Mouse (Mus musculus) MEL (cell line): Measurements from ENCODE around the gene Stat1. TPM values are rescaled to one million over a fixed set of nuclear protein-coding genes. Genes with fewer than 3 reads are reported as not detected.

Source experiments
- DNase-seq: peaks from one replicate; pipeline ENCODE4 v3.0.0; 2011; ENCODE audit warnings: low read depth, low spot score
- H3K27ac ChIP-seq: 2 replicates; pipeline ENCODE4 v1.5.1; 2012; ENCODE audit warnings: low read depth, mild to moderate bottlenecking, control low read depth, low read length, moderate library complexity; ENCODE audit not compliant: control insufficient read depth
- H3K27me3 ChIP-seq, 2 experiments: fragments of 150-350 bp in 1 of 2; sonication (generic) in 1 of 2; 2 replicates each; pipeline ENCODE4 v1.6.1; 2012; ENCODE audit warnings: low read length in 2 of 2, mild to moderate bottlenecking in 2 of 2, improper control_type of control experiment in 1 of 2, moderate library complexity in 1 of 2; ENCODE audit not compliant: insufficient read depth in 2 of 2, control insufficient read depth in 1 of 2
- H3K36me3 ChIP-seq, 2 experiments: 2 replicates each; pipeline ENCODE4 v1.6.1; 2012 to 2014; ENCODE audit warnings: low read length in 2 of 2, improper control_type of control experiment in 1 of 2, inconsistent platforms in 1 of 2, mild to moderate bottlenecking in 1 of 2; ENCODE audit not compliant: insufficient read depth in 2 of 2, control insufficient read depth in 1 of 2
- H3K4me1 ChIP-seq, 2 experiments: fragments of 150-350 bp in 1 of 2; sonication (generic) in 1 of 2; 2 replicates each; pipeline ENCODE4 v1.6.1; 2012; ENCODE audit warnings: low read length in 2 of 2, improper control_type of control experiment in 1 of 2, mild to moderate bottlenecking in 1 of 2; ENCODE audit not compliant: insufficient read depth in 2 of 2, control insufficient read depth in 1 of 2
- H3K4me3 ChIP-seq, 2 experiments: fragments of 150-350 bp in 1 of 2; sonication (generic) in 1 of 2; 2 replicates each; pipeline ENCODE4 v1.5.1; 2012; ENCODE audit warnings: low read depth in 2 of 2, low read length in 2 of 2, mild to moderate bottlenecking in 2 of 2, moderate library complexity in 2 of 2, control low read depth in 1 of 2, improper control_type of control experiment in 1 of 2; ENCODE audit not compliant: control insufficient read depth in 1 of 2, insufficient read depth in 1 of 2
- H3K79me2 ChIP-seq: 2 replicates; pipeline ENCODE4 v1.6.1; 2012; ENCODE audit warnings: mild to moderate bottlenecking, low read length, moderate library complexity; ENCODE audit not compliant: control insufficient read depth, poor library complexity, insufficient read depth
- H3K9ac ChIP-seq: 2 replicates; pipeline ENCODE4 v1.6.1; 2012; ENCODE audit warnings: low read depth, mild to moderate bottlenecking, control low read depth, low read length, moderate library complexity; ENCODE audit not compliant: control insufficient read depth, poor library complexity, severe bottlenecking
- H3K9me3 ChIP-seq: fragments of 150-350 bp; sonication (generic); replicated peaks from 2 replicates; pipeline ENCODE4 v1.6.1; 2012; ENCODE audit warnings: mild to moderate bottlenecking, low read length, improper control_type of control experiment, moderate library complexity; ENCODE audit not compliant: insufficient read depth
- CTCF ChIP-seq, 3 experiments: IDR thresholded peaks in 2 of 3; conservative IDR thresholded peaks in 1 of 3; 2 replicates each; pipeline ENCODE4 v1.5.1; 2011 to 2012; ENCODE audit warnings: low read length in 3 of 3, low read depth in 2 of 3, mild to moderate bottlenecking in 2 of 3, improper control_type of control experiment in 1 of 3, inconsistent platforms in 1 of 3, mixed read lengths in 1 of 3, moderate library complexity in 1 of 3; ENCODE audit not compliant: control insufficient read depth in 1 of 3, insufficient read depth in 1 of 3, poor library complexity in 1 of 3, severe bottlenecking in 1 of 3
- E2F4 ChIP-seq: IDR thresholded peaks from 2 replicates; pipeline ENCODE4 v1.6.1; 2011; ENCODE audit warnings: low read depth, low read length, improper control_type of control experiment, borderline replicate concordance
- KAT2A ChIP-seq: conservative IDR thresholded peaks from 2 replicates; pipeline ENCODE4 v1.6.1; 2012; ENCODE audit warnings: low read depth, low read length, improper control_type of control experiment, inconsistent platforms
- MAZ ChIP-seq: IDR thresholded peaks from 2 replicates; pipeline ENCODE4 v1.6.1; 2012; ENCODE audit warnings: low read depth, mild to moderate bottlenecking, inconsistent platforms, low read length, improper control_type of control experiment
- MYB ChIP-seq: IDR thresholded peaks from 2 replicates; pipeline ENCODE4 v1.6.1; 2011; ENCODE audit warnings: mild to moderate bottlenecking, low read depth, low read length, improper control_type of control experiment
- MYC ChIP-seq: IDR thresholded peaks from 2 replicates; pipeline ENCODE4 v1.6.1; 2011; ENCODE audit warnings: low read depth, mild to moderate bottlenecking, low read length, improper control_type of control experiment, moderate library complexity
- NELFE ChIP-seq: IDR thresholded peaks from 2 replicates; pipeline ENCODE4 v1.6.1; 2011; ENCODE audit warnings: low read depth, low read length, improper control_type of control experiment
- POLR2AphosphoS2 ChIP-seq: IDR thresholded peaks from 2 replicates; pipeline ENCODE4 v1.6.1; 2011; ENCODE audit warnings: low read length, improper control_type of control experiment
- POLR2AphosphoS5 ChIP-seq: IDR thresholded peaks from 2 replicates; pipeline ENCODE4 v1.6.1; 2012; ENCODE audit warnings: low read depth, borderline replicate concordance, mild to moderate bottlenecking, inconsistent platforms, low read length, moderate library complexity, mixed read lengths
- RAD21 ChIP-seq: IDR thresholded peaks from 2 replicates; pipeline ENCODE4 v1.6.1; 2011; ENCODE audit warnings: mild to moderate bottlenecking, low read depth, low read length, improper control_type of control experiment
- SMC3 ChIP-seq: IDR thresholded peaks from 2 replicates; pipeline ENCODE4 v1.6.1; 2011; ENCODE audit warnings: low read depth, low read length, improper control_type of control experiment
- TAL1 ChIP-seq: IDR thresholded peaks from 2 replicates; pipeline ENCODE4 v1.6.1; 2012; ENCODE audit warnings: mild to moderate bottlenecking, inconsistent platforms, low read length, moderate library complexity, mixed read lengths
- ZC3H11A ChIP-seq: IDR thresholded peaks from 2 replicates; pipeline ENCODE4 v1.6.1; 2012; ENCODE audit warnings: low read depth, mild to moderate bottlenecking, inconsistent platforms, low read length, improper control_type of control experiment
- ZKSCAN1 ChIP-seq: IDR thresholded peaks from 2 replicates; pipeline ENCODE4 v1.6.1; 2012; ENCODE audit warnings: low read depth, mild to moderate bottlenecking, inconsistent platforms, low read length, improper control_type of control experiment, moderate library complexity
- ZNF384 ChIP-seq: IDR thresholded peaks from 2 replicates; pipeline ENCODE4 v1.6.1; 2012; ENCODE audit warnings: low read depth, mild to moderate bottlenecking, inconsistent platforms, low read length, improper control_type of control experiment
- polyA plus RNA-seq, 2 experiments: library from polyadenylated mRNA; stranded (reverse) in 1 of 2; unstranded in 1 of 2; fragments of >175 nt in 1 of 2; fragments of >200 nt in 1 of 2; gene quantifications; 2 replicates each; pipeline versions ENCODE4 v1.2.1 to v1.2.4; 2012; ENCODE audit warnings: low replicate concordance in 2 of 2, low read depth in 1 of 2; ENCODE audit not compliant: insufficient read length in 2 of 2, insufficient read depth in 1 of 2, missing spikeins in 1 of 2
- total RNA-seq: library from RNA; depleted of rRNA; stranded (reverse); fragments of 300-350 nt; gene quantifications from 2 replicates; pipeline ENCODE4 v1.2.3, GENCODE M21; 2012

The Stat1 gene
- total and polyA plus RNA-seq, 3 experiments = 9.7 to 44.0 (median 10.9) TPM

- no peaks in the 10 kb centered on the region for H3K79me2 ChIP-seq
- no peak overlapping the region for H3K27ac ChIP-seq
- H3K9me3 ChIP-seq = no peaks in the 10 kb centered on the region
- DNase-seq = no peak
- no peaks in the 10 kb centered on the region for H3K36me3 ChIP-seq
- peaks cover 2 to 3% of the 10 kb centered on the region in 2 experiments; a peak in 3 of 4 replicates for H3K27me3 ChIP-seq
- H3K9ac ChIP-seq = no peak overlapping the region
- H3K4me1 ChIP-seq = no peaks in the 10 kb centered on the region
- TF ChIP-seq ZKSCAN1 = no peak
- no peak for TF ChIP-seq CTCF (IDR thresholded peaks at IDR 0.05 in 2 of 3, conservative IDR thresholded peaks at IDR 0.05 in 1 of 3; ENCODE audit: control insufficient read depth in 1 of 3, insufficient read depth in 1 of 3, low read depth in 2 of 3, low read length in 3 of 3, poor library complexity in 1 of 3, severe bottlenecking in 1 of 3)
- TF ChIP-seq ZNF384 = no peak
- no peak for TF ChIP-seq MYC
- TF ChIP-seq ZC3H11A = no peak
- no peak for TF ChIP-seq KAT2A
- TF ChIP-seq POLR2AphosphoS2 = no peak
- H3K4me3 ChIP-seq = no peak overlapping the region
Measured at GRCm38 (mm10) chr1:52088634-52089033, 30.6 kb upstream of the Stat1 start.

- Histone ChIP-seq H3K4me3 (no peak overlapping the region), H3K27me3 (peaks cover 6 to 9% of the 10 kb centered on the region in 2 experiments), H3K4me1 (no peaks in the 10 kb centered on the region), H3K27ac (no peak overlapping the region), H3K9me3 (no peaks in the 10 kb centered on the region), H3K79me2 (no peaks in the 10 kb centered on the region), H3K36me3 (no peaks in the 10 kb centered on the region), H3K9ac (no peak overlapping the region)
- DNase-seq = peak; percentile 65
- TF ChIP-seq MYC = no peak
- TF ChIP-seq MYB = no peak
- TF ChIP-seq RAD21 = peak; percentile 83
- TF ChIP-seq ZC3H11A = peak; percentile 58
- no peak for TF ChIP-seq ZNF384
- no peak for TF ChIP-seq NELFE
- TF ChIP-seq POLR2AphosphoS2 = no peak
- TF ChIP-seq MAZ = no peak
- TF ChIP-seq POLR2AphosphoS5 = no peak
- peak; percentile 72 for TF ChIP-seq SMC3
- no peak for TF ChIP-seq TAL1
- TF ChIP-seq CTCF (IDR thresholded peaks at IDR 0.05 in 2 of 3, conservative IDR thresholded peaks at IDR 0.05 in 1 of 3; ENCODE audit: control insufficient read depth in 1 of 3, insufficient read depth in 1 of 3, low read depth in 2 of 3, low read length in 3 of 3, poor library complexity in 1 of 3, severe bottlenecking in 1 of 3) = peak; percentile 10 to 76 (median 55); a peak in 4 of 6 replicates
- TF ChIP-seq E2F4 = no peak
Measured at GRCm38 (mm10) chr1:52098618-52099232, 20.5 kb upstream of the Stat1 start.
